In genomic region chr11:20202299-20203011, GRCm38 (mm10) we compare ENCODE assay signal across 7 mouse cellular contexts. TPM values are rescaled to one million over a fixed set of nuclear protein-coding genes. Genes with fewer than 3 reads are reported as not detected.
DNase-seq lines count a peak whose midpoint lies in the region; ATAC-seq and TF ChIP-seq lines count a peak whose summit lies in the region.

No protein-coding gene starts in this region.

- H3K36me3 ChIP-seq in CH12.LX (replicated peaks in 1 of 2; ENCODE audit: control insufficient read depth in 1 of 2, insufficient read depth in 1 of 2, low read length in 1 of 2) = peaks cover 0 to 28% of the 10 kb centered on the region in 2 experiments
- H3K36me3 ChIP-seq in hindbrain, embryonic 13.5 days = no peaks in the 10 kb centered on the region
- H3K36me3 ChIP-seq in liver, adult 2 months (ENCODE audit: control insufficient read depth, insufficient read depth, low read length) = no peaks in the 10 kb centered on the region
- H3K36me3 ChIP-seq in splenic B cell, adult 2 months (ENCODE audit: control insufficient read depth, insufficient read depth, low read length, poor library complexity, severe bottlenecking) = no peaks in the 10 kb centered on the region

- DNase-seq in CH12.LX (ENCODE audit: extremely low read depth) (peak; percentile 43), ZHBTc4 (ENCODE audit: low read depth, low spot score) (peak; percentile 32)
- peak; percentile 77 for DNase-seq in liver, adult 2 months (ENCODE audit: extremely low read depth, low read depth, low spot score)
- peak; percentile 73 for DNase-seq in splenic B cell, adult 2 months (ENCODE audit: low read depth, low spot score)
- no peak for DNase-seq in layer of hippocampus, adult 9-11 months
- DNase-seq in left cerebral cortex, postnatal 14 days (ENCODE audit: low spot score in 2 of 2) = no peak

- no peaks in the 10 kb centered on the region for H3K9me3 ChIP-seq in CH12.LX (replicated peaks; ENCODE audit: low read length)
- H3K9me3 ChIP-seq in hindbrain, embryonic 13.5 days = no peaks in the 10 kb centered on the region

- in situ Hi-C loops in CH12.LX (cut with MboI; ENCODE audit: low pct_ligation_motif_present, low pct_unique_long_range_greater_than_20kb, low sequenced_read_pairs) = no loop called here

- no peak for TF ChIP-seq POLR2A in CH12.LX (IDR thresholded peaks at IDR 0.05; ENCODE audit: low read depth, low read length)
- TF ChIP-seq POLR2A in liver, adult 2 months (IDR thresholded peaks at IDR 0.05; ENCODE audit: extremely low read depth, insufficient read depth, low read length) = no peak

- peaks cover 61% of the 10 kb centered on the region for H3K79me2 ChIP-seq in CH12.LX (replicated peaks; ENCODE audit: control insufficient read depth, extremely low read depth, insufficient read depth, poor library complexity, severe bottlenecking)
- H3K79me2 ChIP-seq in liver, adult 2 months (ENCODE audit: control insufficient read depth, insufficient read depth, low read length) = peaks cover 33% of the 10 kb centered on the region

- H3K27ac ChIP-seq in CH12.LX (ENCODE audit: insufficient read depth, low read depth) = no peak overlapping the region
- H3K27ac ChIP-seq in hindbrain, embryonic 13.5 days = no peak overlapping the region
- peak overlapping the region; percentile 40 for H3K27ac ChIP-seq in liver, adult 2 months (replicated peaks; ENCODE audit: insufficient read depth, low read depth, low read length)

- peaks cover 4 to 44% of the 10 kb centered on the region in 2 experiments for H3K4me1 ChIP-seq in CH12.LX (ENCODE audit: control insufficient read depth in 1 of 2, insufficient read depth in 2 of 2)
- peaks cover 44% of the 10 kb centered on the region for H3K4me1 ChIP-seq in hindbrain, embryonic 13.5 days (replicated peaks)
- peaks cover 30% of the 10 kb centered on the region for H3K4me1 ChIP-seq in liver, adult 2 months (ENCODE audit: control insufficient read depth, insufficient read depth, low read length)

- TF ChIP-seq RAD21 in CH12.LX (IDR thresholded peaks at IDR 0.05; ENCODE audit: low read depth, low read length) = no peak

- dilution Hi-C loops in CH12.LX (cut with MboI; ENCODE audit: extremely low pct_ligation_motif_present, extremely low pct_unique_long_range_greater_than_20kb, low sequenced_read_pairs) = no loop called here

- no peak for TF ChIP-seq CTCF in CH12.LX (conservative IDR thresholded peaks at IDR 0.05 in 1 of 2, IDR thresholded peaks at IDR 0.05 in 1 of 2; ENCODE audit: low read depth in 2 of 2, low read length in 2 of 2)
- no peak for TF ChIP-seq CTCF in liver, adult 2 months (IDR thresholded peaks at IDR 0.05; ENCODE audit: low read depth, low read length)

- intact Hi-C loops in left cerebral cortex, postnatal 14 days (cut with DNase I) = loop anchor here (5.0 to 10.0 kb wide), 2 partner anchors 70 to 278 kb away; partner anchors contain the start of gene Spred2

- H3K27me3 ChIP-seq in CH12.LX (replicated peaks) = no peaks in the 10 kb centered on the region
- H3K27me3 ChIP-seq in hindbrain, embryonic 13.5 days = no peaks in the 10 kb centered on the region
- H3K27me3 ChIP-seq in liver, adult 2 months (ENCODE audit: control insufficient read depth, insufficient read depth, low read length) = no peaks in the 10 kb centered on the region
- H3K27me3 ChIP-seq in splenic B cell, adult 2 months (ENCODE audit: control insufficient read depth, insufficient read depth, low read length, poor library complexity, severe bottlenecking) = no peaks in the 10 kb centered on the region; the same call in 1 of the 2 replicates

- H3K9ac ChIP-seq in CH12.LX (ENCODE audit: insufficient read depth, low read depth) = peak overlapping the region; percentile 91
- peak overlapping the region; percentile 98 for H3K9ac ChIP-seq in hindbrain, embryonic 13.5 days
- H3K9ac ChIP-seq in liver, adult 2 months (ENCODE audit: low read depth, low read length) = peak overlapping the region; percentile 76

- TF ChIP-seq EP300 in CH12.LX (IDR thresholded peaks at IDR 0.05; ENCODE audit: low read length) = no peak; the same call in 1 of the 2 replicates

- peak overlapping the region; percentile 82 to 94 (median 83) for H3K4me3 ChIP-seq in CH12.LX (replicated peaks in 1 of 3; ENCODE audit: low read depth in 2 of 3, low read length in 2 of 3, poor library complexity in 1 of 3)
- H3K4me3 ChIP-seq in hindbrain, embryonic 13.5 days = peak overlapping the region; percentile 97
- peak overlapping the region; percentile 91 for H3K4me3 ChIP-seq in liver, adult 2 months (ENCODE audit: insufficient read depth, low read depth, low read length)

- 59% methylated on average over 7 of the region's 7 CpGs for WGBS in hindbrain, embryonic 13.5 days
- WGBS in liver, adult 2 months = 3% methylated on average over 7 of the region's 7 CpGs

- no peak for ATAC-seq in hindbrain, embryonic 13.5 days (ENCODE audit: low FRiP score)

- peak overlapping the region; percentile 100 for H3K4me2 ChIP-seq in CH12.LX (ENCODE audit: insufficient read depth, low read depth, poor library complexity, severe bottlenecking)
- H3K4me2 ChIP-seq in hindbrain, embryonic 13.5 days = peak overlapping the region; percentile 85

TF ChIP-seq in CH12.LX, 34 proteins besides CTCF, POLR2A, EP300 and RAD21:
- no peak for TF ChIP-seq JUN (IDR thresholded peaks at IDR 0.05; ENCODE audit: insufficient read depth, low read depth, low read length)
- TF ChIP-seq HCFC1 (IDR thresholded peaks at IDR 0.05; ENCODE audit: low read depth, low read length) = no peak
- peak; percentile 77 for TF ChIP-seq USF2 (conservative IDR thresholded peaks at IDR 0.05; ENCODE audit: low read depth, low read length)
- TF ChIP-seq ETS1 (conservative IDR thresholded peaks at IDR 0.05; ENCODE audit: low read depth, low read length) = no peak
- TF ChIP-seq CHD1 (IDR thresholded peaks at IDR 0.05; ENCODE audit: low read depth, low read length) = 0 out of 2 replicates have a peak, but pooled peaks have one; percentile 32
- TF ChIP-seq USF1 (IDR thresholded peaks at IDR 0.05; ENCODE audit: low read depth, low read length) = peak; percentile 79
- TF ChIP-seq MXI1 (IDR thresholded peaks at IDR 0.05; ENCODE audit: low read depth, low read length) = peak; percentile 86
- no peak for TF ChIP-seq ZNF384 (IDR thresholded peaks at IDR 0.05; ENCODE audit: low read depth, low read length)
- TF ChIP-seq MYC (IDR thresholded peaks at IDR 0.05; ENCODE audit: low read depth, low read length) = peak; percentile 78
- no peak for TF ChIP-seq NRF1 (IDR thresholded peaks at IDR 0.05; ENCODE audit: low read depth, low read length)
- peak; percentile 97 for TF ChIP-seq BHLHE40 (IDR thresholded peaks at IDR 0.05; ENCODE audit: low read depth, low read length)
- 0 out of 2 replicates have a peak, but pooled peaks have one; percentile 35 for TF ChIP-seq KAT2A (IDR thresholded peaks at IDR 0.05; ENCODE audit: insufficient replicate concordance, low read length)
- TF ChIP-seq TBP (conservative IDR thresholded peaks at IDR 0.05; ENCODE audit: low read depth, low read length) = no peak
- peak; percentile 74 for TF ChIP-seq SIN3A (IDR thresholded peaks at IDR 0.05; ENCODE audit: low read length)
- peak; percentile 34; the same call in 1 of the 2 replicates for TF ChIP-seq TCF12 (IDR thresholded peaks at IDR 0.05; ENCODE audit: low read depth, low read length)
- TF ChIP-seq MAX (IDR thresholded peaks at IDR 0.05; ENCODE audit: low read length) = peak; percentile 73
- TF ChIP-seq JUND (conservative IDR thresholded peaks at IDR 0.05; ENCODE audit: low read depth, low read length) = no peak
- TF ChIP-seq SMC3 (IDR thresholded peaks at IDR 0.05; ENCODE audit: low read depth, low read length) = no peak

RNA-seq across cellular contexts. Expression of gene Rab1a, which starts 1.2 kb away (rescaled TPM):
- total RNA-seq in CH12.LX (2012; rRNA removed) (76.7 and 98.7 TPM in 2 replicates), CH12.LX (2014; rRNA removed) (135 and 143 TPM in 2 replicates)
- polyA plus RNA-seq in CH12.LX (2012; ENCODE audit: insufficient read length, low read depth) = 216 and 263 TPM in 2 replicates
- polyA plus RNA-seq in hindbrain, embryonic 13.5 days (2015; fragmentation: Nextera tagmentation; extraction: Ambion mirVana) = 307 and 313 TPM in 2 replicates
- total RNA-seq in liver, adult 2 months (2014; rRNA removed) = 93.4 and 99.1 TPM in 2 replicates
- polyA plus RNA-seq in liver, adult 2 months (2012; rRNA removed) = 48.5 and 50.4 TPM in 2 replicates
- total RNA-seq in left cerebral cortex, postnatal 14 days (2021) = 100 to 1,000 TPM; 204 to 206 TPM

RNA-seq across cellular contexts. Expression of gene Cep68, which starts 46.8 kb away (rescaled TPM):
- total RNA-seq in CH12.LX (2012; rRNA removed) (28.7 and 30.7 TPM in 2 replicates), CH12.LX (2014; rRNA removed) (27.8 and 28.3 TPM in 2 replicates)
- polyA plus RNA-seq in CH12.LX (2012; ENCODE audit: insufficient read length, low read depth) = 27.7 and 31.6 TPM in 2 replicates
- polyA plus RNA-seq in hindbrain, embryonic 13.5 days (2015; fragmentation: Nextera tagmentation; extraction: Ambion mirVana) = 25.8 and 26.2 TPM in 2 replicates
- total RNA-seq in liver, adult 2 months (2014; rRNA removed) = 5.8 and 7.6 TPM in 2 replicates
- polyA plus RNA-seq in liver, adult 2 months (2012; rRNA removed) = 7.3 and 7.8 TPM in 2 replicates
- 10 to 100 TPM; 31.3 to 31.7 TPM for total RNA-seq in left cerebral cortex, postnatal 14 days (2021)

Comparison
In these comparisons a context has a peak if more than half of its experiments do, and no peak if none do; other contexts are left out.
1. DNase-seq: peak in CH12.LX (single experiment), ZHBTc4 (single experiment), liver, adult 2 months (single experiment) and splenic B cell, adult 2 months (single experiment); none in layer of hippocampus, adult 9-11 months (single experiment) and left cerebral cortex, postnatal 14 days (0 of 2).
2. Peak in every context shown above with its lines, with median percentiles within 50 percentile points of each other: H3K4me3 ChIP-seq and H3K9ac ChIP-seq.